Mouse (Mus musculus) stomach, postnatal 0 days (tissue): ENCODE results near the gene Angel1. TPM values are rescaled to one million over a fixed set of nuclear protein-coding genes. Genes with fewer than 3 reads are reported as not detected.

Experiments used
- ATAC-seq: fragments of 200-750 bp; cut with Nextera tagmentation; 2 replicates; pipeline ENCODE4 v1.8.0; 2017; ENCODE audit not compliant: low FRiP score, low TSS enrichment
- DNase-seq: peaks from one replicate; pipeline ENCODE4 v3.0.0-alpha.2; 2016; ENCODE audit warnings: low spot score
- H3K27ac ChIP-seq: fragments of 300-500 bp; sonication (generic); replicated peaks from 2 replicates; pipeline ENCODE4 v1.5.1; 2014; ENCODE audit warnings: mild to moderate bottlenecking, control low read depth
- H3K27me3 ChIP-seq: fragments of 300-500 bp; sonication (generic); 2 replicates; pipeline ENCODE4 v1.6.1; 2014; ENCODE audit warnings: low read length; ENCODE audit not compliant: control insufficient read depth, insufficient read depth
- H3K36me3 ChIP-seq: fragments of 300-500 bp; sonication (generic); 2 replicates; pipeline ENCODE4 v1.6.1; 2014; ENCODE audit warnings: low read length, mixed read lengths; ENCODE audit not compliant: control insufficient read depth, insufficient read depth
- H3K4me1 ChIP-seq: fragments of 300-500 bp; sonication (generic); replicated peaks from 2 replicates; pipeline ENCODE4 v1.6.1; 2014; ENCODE audit warnings: antibody characterized with exemption; ENCODE audit not compliant: control insufficient read depth, insufficient read depth
- H3K4me2 ChIP-seq: fragments of 300-500 bp; sonication (generic); replicated peaks from 2 replicates; pipeline ENCODE4 v1.6.1; 2014; ENCODE audit warnings: low read depth, mild to moderate bottlenecking, control low read depth, moderate library complexity
- H3K4me3 ChIP-seq: fragments of 300-500 bp; sonication (generic); 2 replicates; pipeline ENCODE4 v1.5.1; 2014; ENCODE audit warnings: low read depth, low read length, control low read depth
- H3K9ac ChIP-seq: fragments of 300-500 bp; sonication (generic); 2 replicates; pipeline ENCODE4 v1.6.1; 2014; ENCODE audit warnings: mild to moderate bottlenecking, low read length, control low read depth, mixed read lengths
- H3K9me3 ChIP-seq: fragments of 300-500 bp; sonication (generic); 2 replicates; pipeline ENCODE4 v1.6.1; 2016; ENCODE audit warnings: low read length; ENCODE audit not compliant: control insufficient read depth
- CTCF ChIP-seq: IDR thresholded peaks from 2 replicates; pipeline ENCODE4 v1.5.1; 2016; ENCODE audit warnings: antibody characterized with exemption, low read depth, mild to moderate bottlenecking, moderate library complexity
- EP300 ChIP-seq: optimal IDR thresholded peaks from 2 replicates; pipeline ENCODE3; 2016; ENCODE audit warnings: antibody characterized with exemption
- WGBS: fragments of 180-500 bp; shearing (Covaris S2); extraction: QIAGEN DNeasy Blood & Tissue Kit; methylation state at CpG from one replicate; pipeline ENCODE4 v1.1.7; 2014; 5-methylcytosine and 5-hydroxymethylcytosine counted together
- polyA plus RNA-seq: library from polyadenylated mRNA; unstranded; fragments of >200 nt; fragmentation: Nextera tagmentation; extraction: Ambion mirVana; gene quantifications from 2 replicates; pipeline ENCODE4 v1.2.1, GENCODE M21; 2015

Angel1 gene
- polyA plus RNA-seq, 1 experiment from 2014 or later, result 3.9 TPM

- WGBS, result 60% methylated on average over 5 of the region's 5 CpGs
- no peak overlapping the region for H3K27ac ChIP-seq
- no peak overlapping the region for H3K4me2 ChIP-seq
- DNase-seq (peak; percentile 73), ATAC-seq (no peak)
- H3K9me3 ChIP-seq, result no peaks in the 10 kb centered on the region
- H3K9ac ChIP-seq, result no peak overlapping the region
- TF ChIP-seq CTCF, result peak; percentile 88
- TF ChIP-seq EP300, result no peak
- H3K27me3 ChIP-seq, result no peaks in the 10 kb centered on the region
- no peak overlapping the region for H3K4me3 ChIP-seq
- no peaks in the 10 kb centered on the region for H3K4me1 ChIP-seq
- H3K36me3 ChIP-seq, result no peaks in the 10 kb centered on the region; the same call in 1 of the 2 replicates
These were observed 10.9 kb downstream of the Angel1 start for GRCm38 (mm10) chr12:86715401-86715800.

DNA sequence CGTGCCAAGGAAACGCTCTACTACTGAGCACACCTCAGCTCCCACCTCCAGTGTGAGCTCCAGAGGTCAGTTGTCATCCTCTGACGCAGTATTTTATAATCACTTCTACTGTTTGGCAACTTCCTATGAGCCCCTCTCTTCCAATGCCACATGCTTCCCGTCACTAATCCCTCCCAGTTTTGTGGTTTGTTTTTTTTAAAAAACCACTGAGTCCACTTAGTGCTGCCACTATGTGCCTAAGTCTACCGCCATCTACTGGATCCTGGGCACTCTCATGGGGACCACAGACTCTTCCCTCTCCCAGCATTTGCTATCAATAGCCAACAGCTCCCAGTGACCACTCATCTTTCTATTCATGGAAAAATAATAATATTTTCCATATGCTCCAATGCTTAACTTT is 12.2 kb downstream of the Angel1 start:
- no peaks in the 10 kb centered on the region for H3K4me1 ChIP-seq
- ATAC-seq, result no peak
- TF ChIP-seq EP300, result no peak
- TF ChIP-seq CTCF, result peak; percentile 52
- no peak overlapping the region for H3K27ac ChIP-seq
- no peak overlapping the region for H3K4me2 ChIP-seq
- no peaks in the 10 kb centered on the region for H3K9me3 ChIP-seq
- DNase-seq, result no peak
- no peaks in the 10 kb centered on the region for H3K27me3 ChIP-seq
- no peak overlapping the region for H3K9ac ChIP-seq
- WGBS, result 65% methylated on average over 5 of the region's 5 CpGs
- no peak overlapping the region for H3K4me3 ChIP-seq
- H3K36me3 ChIP-seq, result no peaks in the 10 kb centered on the region; the same call in 1 of the 2 replicates

DNA sequence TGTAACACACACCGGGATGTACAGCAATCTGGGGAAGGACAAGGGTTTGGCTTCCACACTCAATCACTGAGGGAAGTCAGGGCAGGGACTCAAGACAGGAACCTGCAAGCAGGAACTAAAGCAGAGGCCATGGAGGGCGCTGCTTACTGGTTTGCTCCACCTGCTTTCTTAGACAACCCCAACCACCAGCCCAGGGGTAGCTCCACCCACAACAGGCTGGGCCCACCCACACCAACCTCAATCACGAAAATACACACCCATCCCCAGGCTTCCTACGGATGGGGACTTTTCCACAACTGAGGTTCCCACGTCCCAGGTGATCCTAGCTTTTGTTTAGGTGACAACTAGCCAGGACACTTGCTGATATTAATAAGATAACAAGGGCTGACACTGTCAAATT is 20.4 kb downstream of the Angel1 start:
- Histone ChIP-seq H3K36me3 (no peaks in the 10 kb centered on the region), H3K4me3 (no peak overlapping the region), H3K9ac (no peak overlapping the region), H3K27ac (no peak overlapping the region), H3K4me2 (no peak overlapping the region), H3K9me3 (no peaks in the 10 kb centered on the region), H3K4me1 (no peaks in the 10 kb centered on the region), H3K27me3 (no peaks in the 10 kb centered on the region)
- no peak for TF ChIP-seq CTCF
- no peak for TF ChIP-seq EP300
- ATAC-seq, result no peak
- no peak for DNase-seq
- 79% methylated on average over 5 of the region's 5 CpGs for WGBS

- Histone ChIP-seq H3K27me3 (no peaks in the 10 kb centered on the region), H3K27ac (no peak overlapping the region), H3K36me3 (no peaks in the 10 kb centered on the region), H3K9ac (no peak overlapping the region), H3K4me3 (no peak overlapping the region), H3K4me2 (no peak overlapping the region), H3K4me1 (no peaks in the 10 kb centered on the region), H3K9me3 (no peaks in the 10 kb centered on the region)
- WGBS, result 86% methylated on average over 3 of the region's 3 CpGs
- DNase-seq, result no peak
- TF ChIP-seq CTCF, result no peak
- no peak for TF ChIP-seq EP300
- ATAC-seq, result no peak
These were observed 23.6 kb downstream of the Angel1 start for GRCm38 (mm10) chr12:86702690-86703089.

DNA sequence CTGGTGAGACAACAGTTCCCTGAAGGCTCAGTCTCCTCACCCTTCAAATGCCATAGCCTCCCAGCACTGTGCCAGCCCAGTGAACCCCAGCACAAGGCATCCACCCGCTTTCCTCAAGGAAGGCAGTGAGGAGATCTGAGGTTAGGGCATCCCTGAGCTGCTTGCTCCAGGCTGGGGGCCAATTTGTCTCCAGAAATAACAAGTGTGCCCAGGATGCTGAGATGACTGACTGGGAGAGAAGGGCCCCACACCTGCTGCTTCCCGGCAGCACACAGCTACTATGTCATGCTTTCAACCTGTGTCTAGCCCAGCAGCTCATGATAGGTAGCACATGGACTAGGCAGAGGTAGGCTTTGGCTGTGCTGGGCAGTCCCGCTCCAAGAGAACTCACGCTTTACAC is 24.8 kb downstream of the Angel1 start:
- DNase-seq (no peak), ATAC-seq (no peak)
- Histone ChIP-seq H3K9me3 (no peaks in the 10 kb centered on the region), H3K4me3 (no peak overlapping the region), H3K4me2 (no peak overlapping the region), H3K4me1 (no peaks in the 10 kb centered on the region), H3K27ac (no peak overlapping the region), H3K36me3 (no peaks in the 10 kb centered on the region), H3K9ac (no peak overlapping the region), H3K27me3 (no peaks in the 10 kb centered on the region)
- 89% methylated on average over 4 of the region's 4 CpGs for WGBS
- TF ChIP-seq EP300, result no peak
- no peak for TF ChIP-seq CTCF

- Histone ChIP-seq H3K4me2 (no peak overlapping the region), H3K9ac (no peak overlapping the region), H3K4me1 (no peaks in the 10 kb centered on the region), H3K9me3 (no peaks in the 10 kb centered on the region), H3K36me3 (no peaks in the 10 kb centered on the region), H3K4me3 (no peak overlapping the region), H3K27me3 (no peaks in the 10 kb centered on the region), H3K27ac (no peak overlapping the region)
- no peak for TF ChIP-seq EP300
- TF ChIP-seq CTCF, result no peak
- DNase-seq (no peak), ATAC-seq (no peak)
- 68% methylated on average over 4 of the region's 4 CpGs for WGBS
These were observed 25.3 kb downstream of the Angel1 start for GRCm38 (mm10) chr12:86700927-86701310.
